8 mouse cellular contexts compared by ENCODE assay signal in the genomic region with DNA sequence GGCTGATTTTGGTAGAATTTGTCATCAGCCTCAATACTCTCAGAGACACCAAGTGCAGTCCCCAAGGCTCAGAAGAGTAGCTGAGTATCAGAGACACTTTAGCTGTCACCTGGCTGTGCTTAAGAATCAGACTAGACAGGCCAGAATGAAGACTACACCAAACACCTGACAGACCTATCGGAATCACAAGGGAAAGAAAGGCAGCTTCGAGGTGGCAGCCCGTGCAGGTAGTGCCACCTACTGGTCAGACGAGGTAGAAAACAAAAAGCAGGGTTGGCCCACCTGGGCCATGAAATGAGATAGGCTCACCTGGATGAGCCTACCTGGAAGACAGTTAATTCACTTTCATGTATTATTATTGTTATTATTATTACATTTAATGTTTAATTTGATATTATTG.
DNase-seq lines count a peak whose midpoint lies in the region; ATAC-seq and TF ChIP-seq lines count a peak whose summit lies in the region.

No protein-coding gene starts in this region.

- H3K27ac ChIP-seq in spleen, adult 2 months (ENCODE audit: insufficient read depth, low read length) = no peak overlapping the region
- H3K27ac ChIP-seq in lung, embryonic 14.5 days (ENCODE audit: low read depth) = no peak overlapping the region

- H3K9ac ChIP-seq in lung, embryonic 14.5 days = no peak overlapping the region

- H3K4me1 ChIP-seq in spleen, adult 2 months (ENCODE audit: control insufficient read depth, insufficient read depth, insufficient read length) = no peaks in the 10 kb centered on the region
- H3K4me1 ChIP-seq in lung, embryonic 14.5 days (ENCODE audit: insufficient read depth) = no peaks in the 10 kb centered on the region

- DNase-seq in cerebellum, postnatal 10 days = peak; percentile 75 to 80
- DNase-seq in cerebellum, adult 9-10 months = no peak
- peak in 1 of 2 experiments; percentile 11 for DNase-seq in spleen, adult 2 months (ENCODE audit: low read depth in 1 of 2, low spot score in 2 of 2)
- DNase-seq in spleen, postnatal 36 days (ENCODE audit: low spot score in 2 of 2) = no peak
- peak; percentile 59 for DNase-seq in embryo, embryonic 9.5 days (ENCODE audit: extremely low spot score)
- peak; percentile 56 for DNase-seq in induced T-regulatory cell, adult 2 months (ENCODE audit: low read depth)
- peak; percentile 76 for DNase-seq in lung, embryonic 14.5 days
- DNase-seq in retina, postnatal 1 day = peak; percentile 49

- no peaks in the 10 kb centered on the region for H3K36me3 ChIP-seq in spleen, adult 2 months (ENCODE audit: control insufficient read depth, insufficient read depth, low read length)
- H3K36me3 ChIP-seq in lung, embryonic 14.5 days (ENCODE audit: insufficient read depth) = no peaks in the 10 kb centered on the region

- no peak overlapping the region for H3K4me3 ChIP-seq in spleen, adult 2 months (ENCODE audit: extremely low read depth, insufficient read depth, insufficient read length)
- no peak overlapping the region for H3K4me3 ChIP-seq in lung, embryonic 14.5 days (ENCODE audit: low read depth, low read length)

- no peaks in the 10 kb centered on the region for H3K9me3 ChIP-seq in lung, embryonic 14.5 days (ENCODE audit: low read depth, low read length)

- no peak overlapping the region for H3K4me2 ChIP-seq in lung, embryonic 14.5 days

- WGBS in spleen, adult 2 months = 8% methylated on average over 4 of the region's 4 CpGs
- WGBS in lung, embryonic 14.5 days = 3% methylated on average over 4 of the region's 4 CpGs

- ATAC-seq in lung, embryonic 14.5 days (ENCODE audit: insufficient read depth) = no peak

- no peak for TF ChIP-seq POLR2A in spleen, adult 2 months (IDR thresholded peaks at IDR 0.05; ENCODE audit: low read depth, low read length)

- peak; percentile 60; the same call in 1 of the 2 replicates for TF ChIP-seq CTCF in spleen, adult 2 months (IDR thresholded peaks at IDR 0.05; ENCODE audit: extremely low read depth, insufficient read depth, insufficient read length, insufficient replicate concordance)
- peak; percentile 94 for TF ChIP-seq CTCF in lung, embryonic 14.5 days (IDR thresholded peaks at IDR 0.05; ENCODE audit: low read depth)

- no peaks in the 10 kb centered on the region for H3K27me3 ChIP-seq in spleen, adult 2 months (ENCODE audit: control insufficient read depth, insufficient read depth, low read length)
- H3K27me3 ChIP-seq in lung, embryonic 14.5 days (ENCODE audit: insufficient read depth, low read length) = no peaks in the 10 kb centered on the region

Comparison
In these comparisons a context has a peak if more than half of its experiments do, and no peak if none do; other contexts are left out.
1. DNase-seq: peak in cerebellum, postnatal 10 days (2 of 2), embryo, embryonic 9.5 days (single experiment), induced T-regulatory cell, adult 2 months (single experiment), lung, embryonic 14.5 days (single experiment) and retina, postnatal 1 day (single experiment); none in cerebellum, adult 9-10 months (single experiment) and spleen, postnatal 36 days (0 of 2).